9 mouse cellular contexts compared by ENCODE assay signal in genomic region chr2:102882004-102882588, GRCm38 (mm10). TPM values are rescaled to one million over a fixed set of nuclear protein-coding genes. Genes with fewer than 3 reads are reported as not detected.
DNase-seq lines count a peak whose midpoint lies in the region; ATAC-seq and TF ChIP-seq lines count a peak whose summit lies in the region.
"Had no signal": no experiment of that assay in that cellular context is flagged by ENCODE, and none has a peak within 500 bp of the region (broad histone marks: within the 10 kb centered on the region; RNA-seq: fewer than 3 reads in every experiment).

No protein-coding gene starts in this region.

- H3K4me1 ChIP-seq in lung, embryonic 14.5 days (ENCODE audit: insufficient read depth): 0 out of 2 replicates have a peak, but pooled peaks cover 13% of the 10 kb centered on the region
- H3K4me1 ChIP-seq in heart, embryonic 10.5 days: peaks cover 44% of the 10 kb centered on the region

- 45% methylated on average over 8 of the region's 8 CpGs for WGBS in lung, embryonic 14.5 days
- WGBS in heart, embryonic 10.5 days: 73% methylated on average over 8 of the region's 8 CpGs

- no peaks in the 10 kb centered on the region for H3K9me3 ChIP-seq in lung, embryonic 14.5 days (ENCODE audit: low read depth, low read length)
- no peaks in the 10 kb centered on the region for H3K9me3 ChIP-seq in heart, embryonic 10.5 days

- H3K9ac ChIP-seq in lung, embryonic 14.5 days: no peak overlapping the region

- peak overlapping the region; percentile 84 for H3K27ac ChIP-seq in lung, embryonic 14.5 days (ENCODE audit: low read depth)
- peak overlapping the region; percentile 69 for H3K27ac ChIP-seq in heart, embryonic 10.5 days

- H3K4me3 ChIP-seq in lung, embryonic 14.5 days (ENCODE audit: low read depth, low read length): no peak overlapping the region
- no peak overlapping the region for H3K4me3 ChIP-seq in heart, embryonic 10.5 days

- no peaks in the 10 kb centered on the region for H3K36me3 ChIP-seq in lung, embryonic 14.5 days (ENCODE audit: insufficient read depth)
- H3K36me3 ChIP-seq in heart, embryonic 10.5 days: no peaks in the 10 kb centered on the region

- no peak for DNase-seq in frontal cortex, postnatal 25 days (ENCODE audit: low spot score in 2 of 2)
- peak; percentile 70 for DNase-seq in lung, embryonic 14.5 days
- DNase-seq in lung, postnatal 25 days (ENCODE audit: low spot score): no peak
- no peak for DNase-seq in heart, embryonic 10.5 days (ENCODE audit: low spot score)
- DNase-seq in lung, postnatal 10 days: peak; percentile 56
- no peak for DNase-seq in spleen, postnatal 10 days (ENCODE audit: low spot score in 2 of 2)
- DNase-seq in adrenal gland, adult 2 months: no peak
- DNase-seq: cerebellum, adult 18-20 months had no signal

- TF ChIP-seq CTCF in lung, embryonic 14.5 days (IDR thresholded peaks at IDR 0.05; ENCODE audit: low read depth): no peak

- H3K4me2 ChIP-seq in lung, embryonic 14.5 days: 0 out of 2 replicates have a peak overlapping the region, but pooled peaks have one; percentile 7

- no peaks in the 10 kb centered on the region for H3K27me3 ChIP-seq in lung, embryonic 14.5 days (ENCODE audit: insufficient read depth, low read length)
- no peaks in the 10 kb centered on the region for H3K27me3 ChIP-seq in heart, embryonic 10.5 days (ENCODE audit: insufficient read depth, poor library complexity, severe bottlenecking)

- peak; percentile 69 for ATAC-seq in frontal cortex, adult (ENCODE audit: low TSS enrichment)
- peak; percentile 51; the same call in 1 of the 2 replicates for ATAC-seq in lung, embryonic 14.5 days (ENCODE audit: insufficient read depth)

RNA-seq across cellular contexts. Expression of gene Cd44, which starts 19.4 kb away (rescaled TPM):
- 27.8 and 31.8 TPM in 2 replicates for polyA plus RNA-seq in lung, embryonic 14.5 days (2014; fragmentation: Nextera tagmentation; extraction: Ambion mirVana)
- 13.4 and 22.7 TPM in 2 replicates for polyA plus RNA-seq in heart, embryonic 10.5 days (2016; fragmentation: Nextera tagmentation; extraction: Ambion mirVana)
- total RNA-seq in adrenal gland, adult 2 months (2021): 10 to 100 TPM; 53.7 to 60.7 TPM
- 9.5 and 12.8 TPM in 2 replicates for polyA plus RNA-seq in adrenal gland, adult 2 months (2012; rRNA removed)

Comparison
In these comparisons a context has a peak if more than half of its experiments do, and no peak if none do; other contexts are left out.
1. DNase-seq: peak in lung, embryonic 14.5 days (single experiment) and lung, postnatal 10 days (single experiment); none in frontal cortex, postnatal 25 days (0 of 2), lung, postnatal 25 days (single experiment), heart, embryonic 10.5 days (single experiment), spleen, postnatal 10 days (0 of 2) and adrenal gland, adult 2 months (single experiment).